Mouse (Mus musculus): ENCODE results near the gene Gm12184. TPM values are rescaled to one million over a fixed set of nuclear protein-coding genes. Genes with fewer than 3 reads are reported as not detected.

Gene Gm12184
- polyA plus RNA-seq, 1 experiment from 2014 or later, result 2.3 TPM

GRCm38 (mm10) chr11:48842378-48842792 is 15.9 kb upstream of the Gm12184 start:
- H3K36me3 ChIP-seq (replicated peaks), result no peaks in the 10 kb centered on the region
- peaks cover 41% of the 10 kb centered on the region for H3K27me3 ChIP-seq (ENCODE audit: poor library complexity, severe bottlenecking)
- no peak overlapping the region for H3K27ac ChIP-seq
- H3K4me1 ChIP-seq, result peaks cover 14% of the 10 kb centered on the region
- WGBS, result 76% methylated on average over 4 of the region's 4 CpGs
- no peak overlapping the region for H3K4me3 ChIP-seq
- DNase-seq (ENCODE audit: extremely low spot score, low spot score), result no peak
- no peaks in the 10 kb centered on the region for H3K9me3 ChIP-seq

GRCm38 (mm10) chr11:48841213-48841612 is 14.8 kb upstream of the Gm12184 start:
- H3K4me3 ChIP-seq, result no peak overlapping the region
- no peak overlapping the region for H3K27ac ChIP-seq
- WGBS, result 91% methylated on average over 5 of the region's 5 CpGs
- H3K4me1 ChIP-seq, result peaks cover 24% of the 10 kb centered on the region
- DNase-seq (ENCODE audit: extremely low spot score, low spot score), result no peak
- no peaks in the 10 kb centered on the region for H3K36me3 ChIP-seq (replicated peaks)
- no peaks in the 10 kb centered on the region for H3K9me3 ChIP-seq
- peaks cover 53% of the 10 kb centered on the region for H3K27me3 ChIP-seq (ENCODE audit: poor library complexity, severe bottlenecking)

- H3K4me3 ChIP-seq, result no peak overlapping the region
- H3K4me1 ChIP-seq, result peaks cover 24% of the 10 kb centered on the region
- H3K27ac ChIP-seq, result no peak overlapping the region
- no peaks in the 10 kb centered on the region for H3K9me3 ChIP-seq
- no peaks in the 10 kb centered on the region for H3K36me3 ChIP-seq (replicated peaks)
- DNase-seq (ENCODE audit: extremely low spot score, low spot score), result no peak
- peaks cover 57% of the 10 kb centered on the region for H3K27me3 ChIP-seq (ENCODE audit: poor library complexity, severe bottlenecking)
Observed at GRCm38 (mm10) chr11:48840805-48841204, 14.3 kb upstream of the Gm12184 start.

- Histone ChIP-seq H3K27ac (no peak overlapping the region), H3K9me3 (no peaks in the 10 kb centered on the region), H3K4me3 (peak overlapping the region; percentile 88), H3K36me3 (replicated peaks) (no peaks in the 10 kb centered on the region), H3K27me3 (ENCODE audit: poor library complexity, severe bottlenecking) (peaks cover 57% of the 10 kb centered on the region), H3K4me1 (peaks cover 32% of the 10 kb centered on the region)
- DNase-seq (ENCODE audit: extremely low spot score, low spot score), result no peak
- 68% methylated on average over 10 of the region's 10 CpGs for WGBS
Observed at GRCm38 (mm10) chr11:48838879-48839680, 12.6 kb upstream of the Gm12184 start.

- H3K4me3 ChIP-seq, result peak overlapping the region; percentile 88
- DNase-seq (ENCODE audit: extremely low spot score, low spot score), result no peak
- no peaks in the 10 kb centered on the region for H3K36me3 ChIP-seq (replicated peaks)
- no peaks in the 10 kb centered on the region for H3K9me3 ChIP-seq
- peaks cover 57% of the 10 kb centered on the region for H3K27me3 ChIP-seq (ENCODE audit: poor library complexity, severe bottlenecking)
- peaks cover 32% of the 10 kb centered on the region for H3K4me1 ChIP-seq
- WGBS, result 5% methylated on average over 16 of the region's 16 CpGs
- H3K27ac ChIP-seq, result 0 out of 2 replicates have a peak overlapping the region, but pooled peaks have one; percentile 77
Observed at GRCm38 (mm10) chr11:48838181-48838797, 11.8 kb upstream of the Gm12184 start.

- Histone ChIP-seq H3K4me1 (peaks cover 32% of the 10 kb centered on the region), H3K27me3 (ENCODE audit: poor library complexity, severe bottlenecking) (peaks cover 50% of the 10 kb centered on the region), H3K9me3 (no peaks in the 10 kb centered on the region), H3K36me3 (replicated peaks) (no peaks in the 10 kb centered on the region), H3K27ac (peak overlapping the region; percentile 77), H3K4me3 (peak overlapping the region; percentile 88)
- WGBS, result under 1% methylated on average over 77 of the region's 77 CpGs
- peak; percentile 58 for DNase-seq (ENCODE audit: extremely low spot score, low spot score)
Observed at GRCm38 (mm10) chr11:48837310-48838180, 11.1 kb upstream of the Gm12184 start.

GRCm38 (mm10) chr11:48836990-48837309 is 10.5 kb upstream of the Gm12184 start:
- Histone ChIP-seq H3K27ac (peak overlapping the region; percentile 77), H3K27me3 (ENCODE audit: poor library complexity, severe bottlenecking) (peaks cover 50% of the 10 kb centered on the region), H3K4me3 (peak overlapping the region; percentile 88), H3K9me3 (no peaks in the 10 kb centered on the region), H3K36me3 (replicated peaks) (no peaks in the 10 kb centered on the region), H3K4me1 (peaks cover 32% of the 10 kb centered on the region)
- 6% methylated on average over 11 of the region's 11 CpGs for WGBS
- DNase-seq (ENCODE audit: extremely low spot score, low spot score), result no peak

GRCm38 (mm10) chr11:48835923-48836322 is 9.5 kb upstream of the Gm12184 start:
- no peak for DNase-seq (ENCODE audit: extremely low spot score, low spot score)
- H3K4me3 ChIP-seq, result no peak overlapping the region
- no peak overlapping the region for H3K27ac ChIP-seq
- H3K27me3 ChIP-seq (ENCODE audit: poor library complexity, severe bottlenecking), result peaks cover 50% of the 10 kb centered on the region
- no peaks in the 10 kb centered on the region for H3K36me3 ChIP-seq (replicated peaks)
- H3K4me1 ChIP-seq, result peaks cover 32% of the 10 kb centered on the region
- no peaks in the 10 kb centered on the region for H3K9me3 ChIP-seq
- WGBS, result 78% methylated on average over 6 of the region's 6 CpGs

- H3K36me3 ChIP-seq (replicated peaks), result no peaks in the 10 kb centered on the region
- peak overlapping the region; percentile 67; the same call in 1 of the 2 replicates for H3K27ac ChIP-seq
- H3K4me1 ChIP-seq, result peaks cover 32% of the 10 kb centered on the region
- WGBS, result under 1% methylated on average over 30 of the region's 30 CpGs
- peak; percentile 90 for DNase-seq (ENCODE audit: extremely low spot score, low spot score)
- H3K4me3 ChIP-seq, result peak overlapping the region; percentile 63
- H3K27me3 ChIP-seq (ENCODE audit: poor library complexity, severe bottlenecking), result peaks cover 43% of the 10 kb centered on the region
- no peaks in the 10 kb centered on the region for H3K9me3 ChIP-seq
Observed at GRCm38 (mm10) chr11:48833731-48834639, 7.5 kb upstream of the Gm12184 start.

- H3K27me3 ChIP-seq (ENCODE audit: poor library complexity, severe bottlenecking), result peaks cover 36% of the 10 kb centered on the region
- H3K4me1 ChIP-seq, result peaks cover 25% of the 10 kb centered on the region
- H3K36me3 ChIP-seq (replicated peaks), result no peaks in the 10 kb centered on the region
- no peak overlapping the region for H3K27ac ChIP-seq
- H3K9me3 ChIP-seq, result peaks cover under 1% of the 10 kb centered on the region; the same call in 1 of the 2 replicates
- peak overlapping the region; percentile 63 for H3K4me3 ChIP-seq
- no peak for DNase-seq (ENCODE audit: extremely low spot score, low spot score)
- 45% methylated on average over 8 of the region's 9 CpGs for WGBS
Observed at GRCm38 (mm10) chr11:48833078-48833730, 6.7 kb upstream of the Gm12184 start.

- no peak for DNase-seq (ENCODE audit: extremely low spot score, low spot score)
- 72% methylated on average over 2 of the region's 2 CpGs for WGBS
- H3K4me1 ChIP-seq, result peaks cover 15% of the 10 kb centered on the region
Observed at GRCm38 (mm10) chr11:48831273-48831672, 4.8 kb upstream of the Gm12184 start.

More at GRCm38 (mm10) chr11:48831273-48831672, 4.8 kb upstream of the Gm12184 start:
- no peak overlapping the region for H3K4me3 ChIP-seq
- H3K9me3 ChIP-seq, result peaks cover 9% of the 10 kb centered on the region; the same call in 1 of the 2 replicates
- H3K36me3 ChIP-seq (replicated peaks), result no peaks in the 10 kb centered on the region
- peaks cover 35% of the 10 kb centered on the region for H3K27me3 ChIP-seq (ENCODE audit: poor library complexity, severe bottlenecking)
- no peak overlapping the region for H3K27ac ChIP-seq

Data from forebrain, embryonic 10.5 days (tissue).